In the genomic region with DNA sequence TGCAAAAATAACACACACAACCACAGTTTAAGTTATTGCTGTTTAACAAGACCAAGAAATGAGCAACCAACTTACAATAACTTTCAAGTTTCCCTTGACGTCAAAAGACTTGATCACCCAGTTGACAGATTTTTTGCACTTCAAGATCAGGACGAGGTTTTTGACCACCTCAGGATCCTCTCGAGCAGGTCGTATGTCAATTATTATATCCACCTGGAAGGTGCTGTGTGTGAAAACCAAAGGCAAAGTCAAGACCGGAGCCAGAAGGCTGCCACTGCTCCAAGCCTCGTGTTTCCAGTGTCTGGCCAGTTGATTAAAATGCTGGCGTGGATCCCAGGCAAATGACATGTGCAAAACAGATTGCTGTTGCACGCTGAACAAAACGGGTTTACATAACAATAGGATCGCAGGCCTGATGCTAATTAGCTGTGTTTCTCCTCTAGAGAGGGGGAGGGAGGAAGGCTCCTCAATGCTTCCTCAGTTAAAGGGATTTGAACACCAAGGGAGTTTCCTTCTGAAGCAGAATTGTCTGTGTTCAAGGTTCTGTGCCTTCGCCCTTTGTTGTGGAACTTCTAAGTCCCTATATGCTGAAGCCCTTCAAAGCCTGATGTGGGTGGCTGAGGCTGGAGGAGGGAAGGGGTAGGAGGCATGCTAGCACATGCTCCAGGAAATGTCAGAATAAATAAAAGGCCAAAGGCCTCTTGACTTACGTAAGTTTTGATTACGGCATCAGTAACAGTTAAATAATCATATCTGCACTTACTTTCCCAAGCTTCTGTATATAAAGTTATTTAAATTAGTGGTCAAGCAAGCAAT, we compare ENCODE assay signal across 9 mouse cellular contexts.
DNase-seq lines count a peak whose midpoint lies in the region; ATAC-seq and TF ChIP-seq lines count a peak whose summit lies in the region.
"Had no signal": no experiment of that assay in that cellular context is flagged by ENCODE, and none has a peak within 500 bp of the region (broad histone marks: within the 10 kb centered on the region; RNA-seq: fewer than 3 reads in every experiment).

No protein-coding gene starts in this region.

- no peak for TF ChIP-seq CTCF in heart, postnatal 0 days (IDR thresholded peaks at IDR 0.05; ENCODE audit: low read depth)

- no peak overlapping the region for H3K9ac ChIP-seq in embryonic facial prominence, embryonic 13.5 days
- no peak overlapping the region for H3K9ac ChIP-seq in heart, postnatal 0 days (replicated peaks; ENCODE audit: low read depth, low read length)
- no peak overlapping the region for H3K9ac ChIP-seq in lung, embryonic 15.5 days

- H3K4me2 ChIP-seq in embryonic facial prominence, embryonic 13.5 days, result no peak overlapping the region
- no peak overlapping the region for H3K4me2 ChIP-seq in heart, postnatal 0 days (ENCODE audit: low read depth, low read length)
- no peak overlapping the region for H3K4me2 ChIP-seq in lung, embryonic 15.5 days

- TF ChIP-seq EP300 in heart, postnatal 0 days (IDR thresholded peaks at IDR 0.05; ENCODE audit: low read depth), result peak; percentile 81

- H3K27ac ChIP-seq in embryonic facial prominence, embryonic 13.5 days, result peak overlapping the region; percentile 75
- H3K27ac ChIP-seq in heart, postnatal 0 days (ENCODE audit: low read depth), result peak overlapping the region; percentile 82
- peak overlapping the region; percentile 49 for H3K27ac ChIP-seq in lung, embryonic 15.5 days
- H3K27ac ChIP-seq: macrophage had no signal

- H3K9me3 ChIP-seq in embryonic facial prominence, embryonic 13.5 days, result no peaks in the 10 kb centered on the region
- H3K9me3 ChIP-seq in heart, postnatal 0 days (replicated peaks; ENCODE audit: control insufficient read depth, low read length), result no peaks in the 10 kb centered on the region
- no peaks in the 10 kb centered on the region for H3K9me3 ChIP-seq in lung, embryonic 15.5 days

- H3K4me1 ChIP-seq in embryonic facial prominence, embryonic 13.5 days, result peaks cover 71% of the 10 kb centered on the region
- peaks cover 38% of the 10 kb centered on the region for H3K4me1 ChIP-seq in heart, postnatal 0 days (ENCODE audit: control insufficient read depth, insufficient read depth)
- peaks cover 39% of the 10 kb centered on the region for H3K4me1 ChIP-seq in lung, embryonic 15.5 days

- ATAC-seq in embryonic facial prominence, embryonic 13.5 days (ENCODE audit: insufficient number of reproducible peaks, insufficient read depth, low FRiP score, low TSS enrichment, low read depth), result no peak
- peak; percentile 72 for ATAC-seq in heart, postnatal 0 days (ENCODE audit: insufficient read depth, low read depth)
- ATAC-seq in lung, embryonic 15.5 days (ENCODE audit: borderline replicate concordance, extremely low read depth, low FRiP score, low TSS enrichment), result peak; percentile 53; the same call in 1 of the 2 replicates
- ATAC-seq in erythroblast, adult 5-6 weeks (replicated peaks; ENCODE audit: low FRiP score, poor library complexity, severe bottlenecking), result no peak

- peak; percentile 76 for DNase-seq in CD4-positive helper T cell, adult 2 months (ENCODE audit: low read depth, low spot score)
- peak; percentile 75 for DNase-seq in ZHBTc4 (ENCODE audit: low read depth, low spot score)
- peak; percentile 86 for DNase-seq in heart, postnatal 0 days (ENCODE audit: low spot score)
- DNase-seq in kidney, postnatal 36 days, result peak; percentile 78 to 81
- peak; percentile 95 for DNase-seq in retina, postnatal 1 day

- H3K36me3 ChIP-seq in embryonic facial prominence, embryonic 13.5 days, result peaks cover 8% of the 10 kb centered on the region
- H3K36me3 ChIP-seq in heart, postnatal 0 days (replicated peaks; ENCODE audit: control insufficient read depth, insufficient read depth, low read length), result peaks cover 9% of the 10 kb centered on the region; the same call in 1 of the 2 replicates
- H3K36me3 ChIP-seq in lung, embryonic 15.5 days, result no peaks in the 10 kb centered on the region

- WGBS in embryonic facial prominence, embryonic 13.5 days, result 19% methylated on average over 13 of the region's 13 CpGs
- 27% methylated on average over 13 of the region's 13 CpGs for WGBS in heart, postnatal 0 days
- WGBS in lung, embryonic 15.5 days, result 44% methylated on average over 13 of the region's 13 CpGs

- H3K27me3 ChIP-seq in embryonic facial prominence, embryonic 13.5 days, result no peaks in the 10 kb centered on the region
- no peaks in the 10 kb centered on the region for H3K27me3 ChIP-seq in heart, postnatal 0 days (ENCODE audit: control insufficient read depth, insufficient read depth, low read length)
- no peaks in the 10 kb centered on the region for H3K27me3 ChIP-seq in lung, embryonic 15.5 days

- no peak overlapping the region for H3K4me3 ChIP-seq in embryonic facial prominence, embryonic 13.5 days
- H3K4me3 ChIP-seq in heart, postnatal 0 days (ENCODE audit: low read depth, low read length), result no peak overlapping the region
- no peak overlapping the region for H3K4me3 ChIP-seq in lung, embryonic 15.5 days

Comparison
In these comparisons a context has a peak if more than half of its experiments do, and no peak if none do; other contexts are left out.
1. ATAC-seq: peak in heart, postnatal 0 days (single experiment) and lung, embryonic 15.5 days (single experiment); none in embryonic facial prominence, embryonic 13.5 days (single experiment) and erythroblast, adult 5-6 weeks (single experiment).
2. Peak in every context shown above with its lines, with median percentiles within 50 percentile points of each other: DNase-seq and H3K27ac ChIP-seq.